Mouse (Mus musculus): ENCODE results near the gene Macrod1.
"Not testable (repeated sequence)": the region's sequence is repeated elsewhere in the genome, so short reads cannot be mapped to it uniquely, and the experiment has no call there.

Macrod1 gene

GRCm38 (mm10) chr19:7057126-7057721 lies 614 bp downstream of the Macrod1 start:
- DNase-seq (ENCODE audit: low read depth, low spot score) = no peak

GRCm38 (mm10) chr19:7057722-7058207 lies 1.2 kb downstream of the Macrod1 start:
- DNase-seq (ENCODE audit: low read depth, low spot score) = peak; percentile 59

GRCm38 (mm10) chr19:7058541-7058940 lies 1.9 kb downstream of the Macrod1 start:
- no peak for DNase-seq (ENCODE audit: low read depth, low spot score)

GRCm38 (mm10) chr19:7062110-7062509 lies 5.5 kb downstream of the Macrod1 start:
- no peak for DNase-seq (ENCODE audit: low read depth, low spot score)

GRCm38 (mm10) chr19:7062916-7063315 lies 6.3 kb downstream of the Macrod1 start:
- no peak for DNase-seq (ENCODE audit: low read depth, low spot score)

- no peak for DNase-seq (ENCODE audit: low read depth, low spot score)
Measured at GRCm38 (mm10) chr19:7064571-7064970, 8.0 kb downstream of the Macrod1 start.

- no peak for DNase-seq (ENCODE audit: low read depth, low spot score)
Measured at GRCm38 (mm10) chr19:7066034-7066827, 9.6 kb downstream of the Macrod1 start.

- no peak for DNase-seq (ENCODE audit: low read depth, low spot score)
Measured at GRCm38 (mm10) chr19:7066828-7067342, 10.3 kb downstream of the Macrod1 start.

GRCm38 (mm10) chr19:7067344-7068050 lies 10.9 kb downstream of the Macrod1 start:
- DNase-seq (ENCODE audit: low read depth, low spot score) = no peak

GRCm38 (mm10) chr19:7068136-7068535 lies 11.5 kb downstream of the Macrod1 start:
- DNase-seq (ENCODE audit: low read depth, low spot score) = no peak

GRCm38 (mm10) chr19:7068661-7069531 lies 12.3 kb downstream of the Macrod1 start:
- DNase-seq (ENCODE audit: low read depth, low spot score) = no peak

GRCm38 (mm10) chr19:7069781-7070763 lies 13.5 kb downstream of the Macrod1 start:
- DNase-seq (ENCODE audit: low read depth, low spot score) = no peak

GRCm38 (mm10) chr19:7070775-7071174 lies 14.2 kb downstream of the Macrod1 start:
- no peak for DNase-seq (ENCODE audit: low read depth, low spot score)

GRCm38 (mm10) chr19:7072221-7072620 lies 15.6 kb downstream of the Macrod1 start:
- DNase-seq (ENCODE audit: low read depth, low spot score) = no peak

- no peak for DNase-seq (ENCODE audit: low read depth, low spot score)
Measured at GRCm38 (mm10) chr19:7073997-7074781, 17.6 kb downstream of the Macrod1 start.

- not testable (repeated sequence) for DNase-seq (ENCODE audit: low read depth, low spot score)
Measured at GRCm38 (mm10) chr19:7075336-7075735, 18.7 kb downstream of the Macrod1 start.

GRCm38 (mm10) chr19:7077666-7078065 lies 21.1 kb downstream of the Macrod1 start:
- DNase-seq (ENCODE audit: low read depth, low spot score) = no peak

GRCm38 (mm10) chr19:7078271-7078670 lies 21.7 kb downstream of the Macrod1 start:
- DNase-seq (ENCODE audit: low read depth, low spot score) = no peak
